Mouse (Mus musculus) stomach, embryonic 14.5 days (tissue): ENCODE measurements at regions not wholly inside any gene's neighbourhood (a gene's known extent, or its start where the extent isn't known, plus 50 kb on each side); places are given as distances from the start of the nearest gene placed in this dataset.

ENCODE experiments used
- ATAC-seq: fragments of 200-750 bp; cut with Nextera tagmentation; 2 replicates; pipeline ENCODE4 v1.8.0; 2017; ENCODE audit warnings: low read depth, moderate TSS enrichment; ENCODE audit not compliant: insufficient number of reproducible peaks, insufficient read depth, low FRiP score
- H3K27ac ChIP-seq: fragments of 300-500 bp; sonication (generic); 2 replicates; pipeline ENCODE4 v1.5.1; 2014; ENCODE audit warnings: mild to moderate bottlenecking, low read length, moderate library complexity, mixed read lengths
- H3K27me3 ChIP-seq: fragments of 300-500 bp; sonication (generic); 2 replicates; pipeline ENCODE4 v1.6.1; 2014; ENCODE audit warnings: low read length, control low read depth, mixed read lengths; ENCODE audit not compliant: control insufficient read depth, insufficient read depth
- H3K36me3 ChIP-seq: fragments of 300-500 bp; sonication (generic); 2 replicates; pipeline ENCODE4 v1.6.1; 2014; ENCODE audit warnings: mild to moderate bottlenecking, control low read depth, low read length, moderate library complexity, mixed read lengths; ENCODE audit not compliant: control insufficient read depth, insufficient read depth
- H3K4me1 ChIP-seq: fragments of 300-500 bp; sonication (generic); 2 replicates; pipeline ENCODE4 v1.6.1; 2014; ENCODE audit warnings: low read length, control low read depth, mixed read lengths; ENCODE audit not compliant: control insufficient read depth, insufficient read depth
- H3K4me2 ChIP-seq: fragments of 300-500 bp; sonication (generic); replicated peaks from 2 replicates; pipeline ENCODE4 v1.6.1; 2014; ENCODE audit warnings: low read depth, low read length, control low read depth
- H3K4me3 ChIP-seq: fragments of 300-500 bp; sonication (generic); 2 replicates; pipeline ENCODE4 v1.5.1; 2014; ENCODE audit warnings: low read depth, low read length, control low read depth
- H3K9ac ChIP-seq: fragments of 300-500 bp; sonication (generic); replicated peaks from 2 replicates; pipeline ENCODE4 v1.6.1; 2014; ENCODE audit warnings: low read depth, mild to moderate bottlenecking, control low read depth, low read length, moderate library complexity, mixed read lengths
- H3K9me3 ChIP-seq: fragments of 300-500 bp; sonication (generic); 2 replicates; pipeline ENCODE4 v1.6.1; 2016; ENCODE audit warnings: low read depth, low read length, control low read depth; ENCODE audit not compliant: control insufficient read depth
- WGBS: fragments of 180-500 bp; shearing (Covaris S2); extraction: QIAGEN DNeasy Blood & Tissue Kit; methylation state at CpG from one replicate; pipeline ENCODE4 v1.1.7; 2014; 5-methylcytosine and 5-hydroxymethylcytosine counted together

DNA sequence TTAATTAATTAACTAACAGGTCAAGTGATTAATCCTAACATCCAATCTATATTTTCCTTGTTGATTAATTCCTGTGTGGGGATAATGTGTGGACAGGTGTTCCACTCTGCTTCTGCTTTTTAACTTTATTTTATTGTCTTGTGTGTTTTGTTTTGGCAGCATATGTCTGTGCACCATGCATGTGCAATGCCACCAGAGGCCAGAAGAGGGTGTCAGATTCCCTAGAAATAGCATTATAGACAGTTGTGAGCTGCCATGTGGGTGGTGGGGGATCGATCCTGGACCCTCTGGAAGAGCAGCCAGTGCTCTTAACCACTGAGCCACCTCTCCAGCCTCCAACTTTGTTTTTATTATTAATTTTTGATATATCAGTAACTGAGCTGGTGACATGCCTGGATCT, 65.6 kb downstream of the En1 start:
- no peak overlapping the region for H3K9ac ChIP-seq
- 84% methylated on average over 1 of the region's 1 CpGs for WGBS
- no peaks in the 10 kb centered on the region for H3K36me3 ChIP-seq
- no peaks in the 10 kb centered on the region for H3K27me3 ChIP-seq
- no peaks in the 10 kb centered on the region for H3K9me3 ChIP-seq
- H3K4me3 ChIP-seq: no peak overlapping the region
- H3K4me2 ChIP-seq: no peak overlapping the region
- H3K27ac ChIP-seq: no peak overlapping the region
- no peak for ATAC-seq
- no peaks in the 10 kb centered on the region for H3K4me1 ChIP-seq

DNA sequence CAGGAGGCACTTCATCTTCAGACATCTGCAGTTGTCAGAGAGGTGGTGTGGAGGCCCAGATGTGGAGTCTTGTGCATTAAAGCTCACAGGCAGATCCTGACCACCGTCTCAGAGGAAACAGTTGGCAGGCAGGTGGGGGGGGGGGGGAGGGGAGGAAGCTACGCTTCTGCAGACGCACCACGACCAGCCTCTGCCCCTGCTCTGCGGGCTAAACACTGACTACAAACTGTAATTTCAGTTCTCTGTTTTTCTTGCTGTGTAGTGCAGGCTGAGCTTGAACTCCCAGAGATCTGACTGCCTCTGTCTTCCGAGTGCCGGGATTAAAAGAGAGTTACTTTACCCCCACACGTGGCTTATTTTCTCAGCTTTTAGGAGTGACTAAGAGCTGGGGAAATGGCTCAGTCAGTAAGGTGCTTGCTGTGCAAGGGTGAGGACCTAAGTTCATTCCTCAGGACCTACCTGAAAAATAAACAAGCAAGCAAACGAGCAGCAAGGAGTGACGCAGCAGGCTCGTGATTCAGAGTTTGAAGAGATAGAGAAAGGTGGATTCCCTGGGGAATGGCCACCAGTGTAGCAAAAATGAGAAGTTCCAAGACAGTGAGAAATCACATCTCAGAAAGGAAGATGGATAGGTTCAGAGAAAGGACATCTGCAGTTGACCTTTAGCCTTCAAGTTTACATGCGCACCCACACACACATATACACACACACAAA, 81.5 kb downstream of the En1 start:
- 46% methylated on average over 12 of the region's 12 CpGs for WGBS
- no peak for ATAC-seq

DNA sequence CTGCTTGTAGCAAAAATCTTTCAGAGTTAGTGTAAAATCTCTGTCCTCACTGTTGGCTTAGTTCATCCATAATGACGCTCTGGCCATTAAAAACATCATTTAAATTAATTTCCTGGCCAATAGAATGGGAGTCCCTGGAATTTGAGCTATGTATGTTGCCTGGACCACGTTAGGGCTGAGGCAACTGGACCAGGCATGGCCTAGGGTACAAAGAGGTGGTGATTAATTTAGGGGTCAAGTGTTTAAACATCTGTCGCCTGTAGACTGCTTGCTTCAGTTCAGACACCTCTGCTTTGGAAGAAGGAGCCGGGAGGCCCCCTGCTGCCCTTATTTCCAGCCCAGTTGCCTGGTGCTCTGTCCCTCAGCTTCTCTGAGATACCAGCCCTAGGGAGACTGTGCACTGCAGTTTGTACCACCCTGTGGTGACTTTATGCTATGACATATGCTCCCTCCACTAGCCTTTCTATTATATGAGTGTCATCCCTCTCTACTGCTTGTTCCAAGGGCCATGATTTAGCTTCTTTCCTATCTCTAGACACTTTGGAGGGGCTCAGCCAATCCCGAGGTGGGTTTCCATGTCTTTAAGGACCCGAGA, 83.5 kb downstream of the En1 start:
- H3K4me2 ChIP-seq: no peak overlapping the region
- WGBS: 46% methylated on average over 6 of the region's 6 CpGs
- no peaks in the 10 kb centered on the region for H3K9me3 ChIP-seq
- no peak overlapping the region for H3K27ac ChIP-seq
- H3K4me1 ChIP-seq: no peaks in the 10 kb centered on the region
- no peaks in the 10 kb centered on the region for H3K27me3 ChIP-seq
- no peak overlapping the region for H3K9ac ChIP-seq
- H3K4me3 ChIP-seq: no peak overlapping the region
- no peak; the same call in 1 of the 2 replicates for ATAC-seq
- no peaks in the 10 kb centered on the region for H3K36me3 ChIP-seq

More for the DNA sequence above, 81.5 kb downstream of the En1 start:
- H3K9me3 ChIP-seq: no peaks in the 10 kb centered on the region
- H3K27ac ChIP-seq: no peak overlapping the region
- H3K4me2 ChIP-seq: no peak overlapping the region
- no peaks in the 10 kb centered on the region for H3K4me1 ChIP-seq
- H3K36me3 ChIP-seq: no peaks in the 10 kb centered on the region
- H3K4me3 ChIP-seq: no peak overlapping the region
- no peak overlapping the region for H3K9ac ChIP-seq
- H3K27me3 ChIP-seq: no peaks in the 10 kb centered on the region

DNA sequence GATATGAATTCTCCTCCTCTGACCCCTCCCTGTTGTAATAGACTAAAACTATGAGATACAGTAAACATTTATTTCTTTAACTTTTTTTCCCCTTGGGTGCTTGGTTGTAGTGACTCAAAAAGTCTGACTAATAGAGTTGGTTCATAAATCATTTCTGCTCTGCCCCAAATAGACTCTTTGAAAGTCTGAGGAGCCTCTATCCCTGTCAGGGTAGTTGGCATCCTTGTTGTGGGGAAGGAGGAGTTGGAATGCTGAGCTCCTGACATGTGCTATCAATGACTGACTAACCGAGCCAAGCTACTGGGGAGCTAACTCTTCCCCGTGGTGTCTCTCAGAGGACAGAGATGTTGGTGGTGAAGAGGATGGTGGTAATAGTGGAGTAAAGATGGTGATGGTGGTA, 89.4 kb downstream of the En1 start:
- Histone ChIP-seq H3K4me3 (no peak overlapping the region), H3K27me3 (no peaks in the 10 kb centered on the region), H3K27ac (no peak overlapping the region), H3K4me2 (no peak overlapping the region), H3K36me3 (no peaks in the 10 kb centered on the region), H3K9me3 (no peaks in the 10 kb centered on the region; the same call in 1 of the 2 replicates), H3K4me1 (no peaks in the 10 kb centered on the region), H3K9ac (no peak overlapping the region)
- 84% methylated on average over 2 of the region's 2 CpGs for WGBS
- ATAC-seq: no peak

DNA sequence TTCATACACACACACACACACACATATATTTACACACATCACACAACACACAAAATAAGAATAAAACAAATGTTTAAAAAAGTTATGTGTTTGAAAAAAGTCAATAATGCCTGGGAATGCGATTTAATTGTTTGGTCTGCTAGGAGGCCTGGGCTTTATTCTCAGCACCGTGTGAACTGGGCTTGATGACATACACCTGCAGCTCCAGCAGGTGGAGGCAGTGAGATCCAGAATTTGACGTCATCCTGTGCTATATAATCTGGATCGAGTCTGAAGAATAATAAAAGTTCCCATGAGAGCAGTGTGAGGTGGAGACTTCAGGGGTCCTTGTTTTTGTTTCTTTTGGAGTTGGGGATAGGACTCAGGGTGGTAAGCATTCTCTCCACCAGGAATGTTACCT, 96.0 kb downstream of the En1 start:
- Histone ChIP-seq H3K4me1 (no peaks in the 10 kb centered on the region), H3K27me3 (no peaks in the 10 kb centered on the region), H3K27ac (no peak overlapping the region), H3K4me2 (no peak overlapping the region), H3K9me3 (no peaks in the 10 kb centered on the region; the same call in 1 of the 2 replicates), H3K4me3 (no peak overlapping the region), H3K9ac (no peak overlapping the region), H3K36me3 (no peaks in the 10 kb centered on the region)
- 73% methylated on average over 4 of the region's 4 CpGs for WGBS
- ATAC-seq: no peak

DNA sequence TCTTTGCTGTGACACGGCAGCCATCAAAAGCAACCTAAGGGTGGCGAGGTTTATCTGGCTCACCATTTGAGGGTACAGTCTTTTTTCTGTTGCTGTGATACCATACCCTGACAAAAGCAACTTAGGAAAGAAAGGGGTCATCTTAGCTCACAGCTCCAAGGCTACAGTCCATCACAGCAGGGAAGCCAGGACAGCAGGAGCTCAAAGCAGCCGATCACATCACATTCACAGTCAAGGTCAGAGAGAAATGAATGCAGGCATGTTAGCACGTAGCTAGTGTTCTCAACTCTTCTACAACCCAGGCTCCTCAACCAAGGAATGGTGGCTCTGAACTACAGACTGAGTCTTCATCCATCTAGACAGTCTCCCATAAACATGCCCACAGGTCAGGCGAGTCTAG, 102.0 kb downstream of the En1 start:
- Histone ChIP-seq H3K27ac (no peak overlapping the region), H3K4me3 (no peak overlapping the region), H3K4me1 (no peaks in the 10 kb centered on the region), H3K36me3 (no peaks in the 10 kb centered on the region), H3K9me3 (no peaks in the 10 kb centered on the region), H3K9ac (no peak overlapping the region), H3K4me2 (no peak overlapping the region), H3K27me3 (no peaks in the 10 kb centered on the region)
- no peak for ATAC-seq
- 71% methylated on average over 5 of the region's 5 CpGs for WGBS

DNA sequence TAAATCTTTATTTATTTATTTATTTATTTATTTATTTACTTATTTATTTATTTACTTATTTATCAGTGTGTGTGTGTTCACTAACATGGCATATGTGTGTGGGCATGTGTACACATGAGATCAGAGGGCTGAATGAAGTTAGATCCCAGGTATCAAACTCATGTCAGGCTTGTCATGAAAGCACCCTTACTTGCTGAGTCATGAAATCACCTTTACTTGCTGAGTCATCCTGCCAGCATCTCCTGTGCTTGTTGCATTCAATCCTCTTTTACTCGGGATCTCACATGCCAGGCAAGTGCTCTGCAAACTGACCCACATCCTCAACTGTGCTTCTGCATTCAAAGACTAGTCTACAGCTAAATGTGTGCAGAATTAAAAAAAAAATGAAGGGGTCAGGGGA, 103.8 kb downstream of the En1 start:
- H3K27ac ChIP-seq: no peak overlapping the region
- no peak overlapping the region for H3K9ac ChIP-seq
- H3K27me3 ChIP-seq: no peaks in the 10 kb centered on the region
- no peak for ATAC-seq
- H3K9me3 ChIP-seq: no peaks in the 10 kb centered on the region
- no peaks in the 10 kb centered on the region for H3K36me3 ChIP-seq
- WGBS: 45% methylated on average over 1 of the region's 1 CpGs
- no peak overlapping the region for H3K4me3 ChIP-seq
- no peaks in the 10 kb centered on the region for H3K4me1 ChIP-seq
- no peak overlapping the region for H3K4me2 ChIP-seq

DNA sequence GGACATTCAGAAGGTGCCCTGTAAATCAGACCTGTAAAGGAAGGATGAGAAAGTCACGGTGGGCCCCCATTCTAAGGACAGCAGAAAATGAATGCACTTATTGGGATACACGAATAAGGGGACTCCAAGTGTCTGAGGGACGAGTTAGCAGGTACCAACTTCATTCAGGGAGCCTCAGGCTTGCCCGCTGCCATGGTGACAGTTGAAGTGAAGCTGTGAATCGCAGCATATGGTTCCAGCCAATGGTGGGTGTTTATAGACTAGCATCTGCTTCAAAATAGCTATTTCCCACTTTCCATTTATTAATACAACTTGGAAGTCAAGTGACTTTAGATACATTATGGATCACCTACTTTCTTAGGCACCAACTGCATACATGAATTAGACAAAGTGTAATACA, 106.3 kb downstream of the En1 start:
- no peak overlapping the region for H3K4me2 ChIP-seq
- whole genome bisulfite sequencing: 75% methylated on average over 5 of the region's 5 CpGs

More for the DNA sequence above, 106.3 kb downstream of the En1 start:
- H3K4me1 ChIP-seq: no peaks in the 10 kb centered on the region
- no peak overlapping the region for H3K27ac ChIP-seq
- H3K9ac ChIP-seq: no peak overlapping the region
- ATAC-seq: no peak
- H3K4me3 ChIP-seq: no peak overlapping the region
- no peaks in the 10 kb centered on the region for H3K36me3 ChIP-seq
- H3K9me3 ChIP-seq: no peaks in the 10 kb centered on the region
- H3K27me3 ChIP-seq: no peaks in the 10 kb centered on the region
